ENCODE assay signal across 9 mouse cellular contexts in the genomic region with DNA sequence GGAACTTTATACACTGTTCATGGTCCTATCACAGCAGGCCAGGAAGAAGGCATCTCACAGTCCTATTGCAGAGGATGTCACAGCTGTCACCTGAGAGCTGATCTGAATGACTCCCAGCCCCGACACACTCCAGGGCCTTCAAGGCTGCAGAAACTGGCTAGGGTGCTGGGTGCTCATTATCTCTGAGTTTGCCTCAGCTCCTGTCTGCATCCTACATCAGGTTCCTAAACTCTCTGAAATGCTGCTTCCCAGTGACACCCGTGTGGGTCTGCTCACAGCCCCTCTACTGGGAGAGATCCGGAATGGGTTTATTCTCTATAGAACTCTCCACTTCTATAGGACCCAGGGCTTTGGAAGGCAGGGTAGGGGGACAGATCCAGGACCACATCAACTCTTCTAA. TPM values are rescaled to one million over a fixed set of nuclear protein-coding genes. Genes with fewer than 3 reads are reported as not detected.
DNase-seq lines count a peak whose midpoint lies in the region; ATAC-seq lines count a peak whose summit lies in the region.
"Had no signal": no experiment of that assay in that cellular context is flagged by ENCODE, and none has a peak within 500 bp of the region (broad histone marks: within the 10 kb centered on the region; RNA-seq: fewer than 3 reads in every experiment).

No protein-coding gene starts in this region.

- no peak for ATAC-seq in heart, embryonic 12.5 days (ENCODE audit: insufficient number of reproducible peaks, low FRiP score)
- no peak for ATAC-seq in hindbrain, embryonic 12.5 days (ENCODE audit: low FRiP score)
- no peak for ATAC-seq in CD4-positive, CD25-positive, alpha-beta regulatory T cell, adult 4 months
- ATAC-seq in inflammation-experienced regulatory T-cells, adult 6 months = no peak

- H3K27me3 ChIP-seq in heart, embryonic 12.5 days (replicated peaks) = no peaks in the 10 kb centered on the region
- H3K27me3 ChIP-seq in hindbrain, embryonic 12.5 days = no peaks in the 10 kb centered on the region
- no peaks in the 10 kb centered on the region for H3K27me3 ChIP-seq in midbrain, embryonic 10.5 days (ENCODE audit: low read depth, poor library complexity, severe bottlenecking)

- whole genome bisulfite sequencing in heart, embryonic 12.5 days = 70% methylated on average over 3 of the region's 3 CpGs
- WGBS in hindbrain, embryonic 12.5 days = 84% methylated on average over 3 of the region's 3 CpGs
- WGBS in midbrain, embryonic 10.5 days = 88% methylated on average over 3 of the region's 3 CpGs

- peaks cover 25% of the 10 kb centered on the region for H3K36me3 ChIP-seq in heart, embryonic 12.5 days
- H3K36me3 ChIP-seq in hindbrain, embryonic 12.5 days = peaks cover 18% of the 10 kb centered on the region
- H3K36me3 ChIP-seq in midbrain, embryonic 10.5 days = peaks cover 42% of the 10 kb centered on the region

- H3K27ac ChIP-seq in heart, embryonic 12.5 days (ENCODE audit: poor library complexity, severe bottlenecking) = no peak overlapping the region
- H3K27ac ChIP-seq in brown adipose tissue, adult 24 weeks (replicated peaks; ENCODE audit: low read depth, low read length) = no peak overlapping the region
- H3K27ac ChIP-seq in hindbrain, embryonic 12.5 days = no peak overlapping the region
- peak overlapping the region; percentile 96; the same call in 1 of the 2 replicates for H3K27ac ChIP-seq in midbrain, embryonic 10.5 days (replicated peaks)

- peak overlapping the region; percentile 95 for H3K4me3 ChIP-seq in heart, embryonic 12.5 days
- H3K4me3 ChIP-seq in brown adipose tissue, adult 24 weeks (ENCODE audit: insufficient read depth, low read depth, low read length) = peak overlapping the region; percentile 77
- peak overlapping the region; percentile 90 for H3K4me3 ChIP-seq in hindbrain, embryonic 12.5 days
- peak overlapping the region; percentile 100 for H3K4me3 ChIP-seq in midbrain, embryonic 10.5 days

- DNase-seq in heart, adult 9 months (ENCODE audit: low spot score in 2 of 2) = no peak
- DNase-seq in midbrain, embryonic 10.5 days (ENCODE audit: low spot score) = no peak
- no peak for DNase-seq in layer of hippocampus, postnatal 25 days (ENCODE audit: extremely low spot score in 1 of 2, low spot score in 1 of 2)
- DNase-seq: adrenal gland, postnatal 36 days had no signal

- H3K9me3 ChIP-seq in heart, embryonic 12.5 days (replicated peaks) = no peaks in the 10 kb centered on the region
- H3K9me3 ChIP-seq in hindbrain, embryonic 12.5 days (replicated peaks) = no peaks in the 10 kb centered on the region
- no peaks in the 10 kb centered on the region for H3K9me3 ChIP-seq in midbrain, embryonic 10.5 days (replicated peaks)

- H3K9ac ChIP-seq in heart, embryonic 12.5 days = peak overlapping the region; percentile 98
- peak overlapping the region; percentile 98 for H3K9ac ChIP-seq in hindbrain, embryonic 12.5 days

- peaks cover 25% of the 10 kb centered on the region for H3K4me1 ChIP-seq in heart, embryonic 12.5 days (replicated peaks)
- H3K4me1 ChIP-seq in brown adipose tissue, adult 24 weeks (ENCODE audit: control insufficient read depth, insufficient read depth, insufficient read length, low read length) = peaks cover 6% of the 10 kb centered on the region; the same call in 1 of the 2 replicates
- H3K4me1 ChIP-seq in hindbrain, embryonic 12.5 days = peaks cover 26% of the 10 kb centered on the region
- H3K4me1 ChIP-seq in midbrain, embryonic 10.5 days = peaks cover 35% of the 10 kb centered on the region

- H3K4me2 ChIP-seq in heart, embryonic 12.5 days = peak overlapping the region; percentile 91
- H3K4me2 ChIP-seq in hindbrain, embryonic 12.5 days (replicated peaks) = peak overlapping the region; percentile 94

RNA-seq across cellular contexts. Expression of gene Mcrip1, which starts 1.3 kb away (rescaled TPM):
- 126 and 130 TPM in 2 replicates for polyA plus RNA-seq in heart, embryonic 12.5 days (2016; fragmentation: Nextera tagmentation; extraction: Ambion mirVana)
- 24.6 and 28.0 TPM in 2 replicates for polyA plus RNA-seq in brown adipose tissue, adult 24 weeks (2012; ENCODE audit: insufficient read depth, insufficient read length, missing spikeins)
- polyA plus RNA-seq in hindbrain, embryonic 12.5 days (2016; fragmentation: Nextera tagmentation; extraction: Ambion mirVana) = 210 and 219 TPM in 2 replicates
- polyA plus RNA-seq in midbrain, embryonic 10.5 days (2016; fragmentation: Nextera tagmentation; extraction: Ambion mirVana) = 226 and 238 TPM in 2 replicates
- 100 to 1,000 TPM; 114 to 126 TPM for polyA plus RNA-seq in CD4-positive, CD25-positive, alpha-beta regulatory T cell, adult 4 months (2017; shearing (Covaris generic))
- 10 to 100 TPM; 86.1 to 86.5 TPM for total RNA-seq in layer of hippocampus, postnatal 25 days (2021)
- polyA plus RNA-seq in inflammation-experienced regulatory T-cells, adult 6 months (2017; shearing (Covaris generic)) = 100 to 1,000 TPM in 2 of 3 experiments, 10 to 100 TPM in 1; 93.4 to 136 (median 107) TPM

RNA-seq across cellular contexts. Expression of gene Ppp1r27, which starts 2.7 kb away (rescaled TPM):
- polyA plus RNA-seq in heart, embryonic 12.5 days (2016; fragmentation: Nextera tagmentation; extraction: Ambion mirVana) = not detected in 2 replicates
- polyA plus RNA-seq in brown adipose tissue, adult 24 weeks (2012; ENCODE audit: insufficient read depth, insufficient read length, missing spikeins) = 4.1 and 5.5 TPM in 2 replicates
- not detected in 2 replicates for polyA plus RNA-seq in hindbrain, embryonic 12.5 days (2016; fragmentation: Nextera tagmentation; extraction: Ambion mirVana)
- polyA plus RNA-seq in midbrain, embryonic 10.5 days (2016; fragmentation: Nextera tagmentation; extraction: Ambion mirVana) = not detected in 2 replicates
- not detected for polyA plus RNA-seq in CD4-positive, CD25-positive, alpha-beta regulatory T cell, adult 4 months (2017; shearing (Covaris generic))
- not detected for total RNA-seq in layer of hippocampus, postnatal 25 days (2021)
- polyA plus RNA-seq in inflammation-experienced regulatory T-cells, adult 6 months (2017; shearing (Covaris generic)) = not detected

RNA-seq across cellular contexts. Expression of gene Gcgr, which starts 17.7 kb away (rescaled TPM):
- 1.2 and 1.4 TPM in 2 replicates for polyA plus RNA-seq in heart, embryonic 12.5 days (2016; fragmentation: Nextera tagmentation; extraction: Ambion mirVana)
- not detected in 2 replicates for polyA plus RNA-seq in brown adipose tissue, adult 24 weeks (2012; ENCODE audit: insufficient read depth, insufficient read length, missing spikeins)
- 0.47 and 0.54 TPM in 2 replicates for polyA plus RNA-seq in hindbrain, embryonic 12.5 days (2016; fragmentation: Nextera tagmentation; extraction: Ambion mirVana)
- polyA plus RNA-seq in midbrain, embryonic 10.5 days (2016; fragmentation: Nextera tagmentation; extraction: Ambion mirVana) = 0.26 and 0.27 TPM in 2 replicates
- not detected for polyA plus RNA-seq in CD4-positive, CD25-positive, alpha-beta regulatory T cell, adult 4 months (2017; shearing (Covaris generic))
- under 1 TPM; 0.15 to 0.19 TPM for total RNA-seq in layer of hippocampus, postnatal 25 days (2021)
- not detected for polyA plus RNA-seq in inflammation-experienced regulatory T-cells, adult 6 months (2017; shearing (Covaris generic))

RNA-seq across cellular contexts. Expression of gene P4hb, which starts 24.8 kb away (rescaled TPM):
- polyA plus RNA-seq in heart, embryonic 12.5 days (2016; fragmentation: Nextera tagmentation; extraction: Ambion mirVana) = 478 and 480 TPM in 2 replicates
- polyA plus RNA-seq in brown adipose tissue, adult 24 weeks (2012; ENCODE audit: insufficient read depth, insufficient read length, missing spikeins) = 95.0 and 97.3 TPM in 2 replicates
- polyA plus RNA-seq in hindbrain, embryonic 12.5 days (2016; fragmentation: Nextera tagmentation; extraction: Ambion mirVana) = 473 and 486 TPM in 2 replicates
- polyA plus RNA-seq in midbrain, embryonic 10.5 days (2016; fragmentation: Nextera tagmentation; extraction: Ambion mirVana) = 534 and 562 TPM in 2 replicates
- 100 to 1,000 TPM; 162 to 169 TPM for polyA plus RNA-seq in CD4-positive, CD25-positive, alpha-beta regulatory T cell, adult 4 months (2017; shearing (Covaris generic))
- 100 to 1,000 TPM; 127 to 136 TPM for total RNA-seq in layer of hippocampus, postnatal 25 days (2021)
- polyA plus RNA-seq in inflammation-experienced regulatory T-cells, adult 6 months (2017; shearing (Covaris generic)) = 100 to 1,000 TPM; 135 to 164 (median 149) TPM

RNA-seq across cellular contexts. Expression of gene Arhgdia, which starts 33.2 kb away (rescaled TPM):
- polyA plus RNA-seq in heart, embryonic 12.5 days (2016; fragmentation: Nextera tagmentation; extraction: Ambion mirVana) = 422 and 442 TPM in 2 replicates
- polyA plus RNA-seq in brown adipose tissue, adult 24 weeks (2012; ENCODE audit: insufficient read depth, insufficient read length, missing spikeins) = 117 and 146 TPM in 2 replicates
- 548 TPM in 2 replicates for polyA plus RNA-seq in hindbrain, embryonic 12.5 days (2016; fragmentation: Nextera tagmentation; extraction: Ambion mirVana)
- polyA plus RNA-seq in midbrain, embryonic 10.5 days (2016; fragmentation: Nextera tagmentation; extraction: Ambion mirVana) = 743 and 777 TPM in 2 replicates
- polyA plus RNA-seq in CD4-positive, CD25-positive, alpha-beta regulatory T cell, adult 4 months (2017; shearing (Covaris generic)) = 100 to 1,000 TPM; 554 to 866 TPM
- total RNA-seq in layer of hippocampus, postnatal 25 days (2021) = 100 to 1,000 TPM; 306 to 324 TPM
- polyA plus RNA-seq in inflammation-experienced regulatory T-cells, adult 6 months (2017; shearing (Covaris generic)) = 100 to 1,000 TPM; 624 to 862 (median 685) TPM
